Mouse (Mus musculus): ENCODE data around the gene Sfxn3.

- no peak for TF ChIP-seq POLR2A (IDR thresholded peaks at IDR 0.05; ENCODE audit: borderline replicate concordance, extremely low read depth, insufficient read depth, insufficient read length, poor library complexity, severe bottlenecking)
- TF ChIP-seq CTCF (IDR thresholded peaks at IDR 0.05; ENCODE audit: borderline replicate concordance, extremely low read depth, insufficient read depth, insufficient read length) = peak; percentile 80
Observed at GRCm38 (mm10) chr19:45030111-45030510, 17.2 kb upstream of the Sfxn3 start.

All from brain, embryonic 14.5 days (tissue).